Mouse (Mus musculus) kidney, adult 2 months (tissue): ENCODE results near the gene Cers6.

ENCODE experiments used
- CTCF ChIP-seq: fragments of 200-500 bp; conservative IDR thresholded peaks from 2 replicates; pipeline ENCODE4 v1.5.1; 2011; ENCODE audit warnings: low read depth, mild to moderate bottlenecking, control low read depth, low read length, moderate library complexity, mixed read lengths; ENCODE audit not compliant: insufficient read depth, insufficient read length
- POLR2A ChIP-seq: fragments of 200-500 bp; IDR thresholded peaks from one replicate; pipeline ENCODE4 v1.6.1; 2011; ENCODE audit warnings: low read depth, low read length, control low read depth

DNA sequence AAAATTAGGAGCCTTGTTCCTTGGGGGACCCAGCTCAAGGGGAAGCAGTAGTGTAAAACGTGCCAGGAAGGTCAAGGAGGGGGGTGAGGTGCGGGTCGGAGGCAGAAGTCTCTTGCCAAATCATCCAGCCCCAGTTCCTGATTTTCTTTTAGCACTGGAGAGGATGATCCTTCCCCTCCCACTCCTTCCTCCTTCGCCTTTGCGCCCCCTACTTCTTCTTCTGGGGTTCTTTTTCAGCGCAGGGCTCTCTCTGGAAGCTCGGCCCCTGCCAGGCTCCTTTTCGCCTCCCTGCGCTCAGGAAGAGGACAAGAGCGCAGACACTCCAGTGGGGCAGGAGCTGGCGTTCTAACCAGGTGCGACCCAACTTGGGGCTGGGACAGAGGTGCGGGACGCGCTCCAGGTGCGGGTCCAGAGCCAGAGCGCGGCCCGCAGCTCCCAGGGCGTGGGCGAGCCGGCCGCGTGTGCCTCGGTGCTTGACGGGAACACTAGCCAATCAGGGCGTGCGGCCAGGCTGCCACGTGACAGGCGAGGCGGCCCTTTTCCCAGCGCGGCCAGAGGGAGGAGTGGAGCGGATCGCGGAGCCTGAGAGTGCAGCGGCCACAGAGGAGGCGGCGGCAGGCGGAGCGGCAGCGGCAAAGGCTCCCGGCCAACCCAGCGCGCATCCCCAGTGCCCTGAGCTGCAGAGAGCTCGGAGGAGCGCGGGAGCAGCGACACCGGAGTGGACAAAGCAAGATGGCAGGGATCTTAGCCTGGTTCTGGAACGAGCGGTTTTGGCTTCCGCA is at the start of gene Cers6:
- TF ChIP-seq POLR2A (peak; percentile 37), CTCF (no peak)
